7 mouse cellular contexts compared by ENCODE assay signal in the genomic region with DNA sequence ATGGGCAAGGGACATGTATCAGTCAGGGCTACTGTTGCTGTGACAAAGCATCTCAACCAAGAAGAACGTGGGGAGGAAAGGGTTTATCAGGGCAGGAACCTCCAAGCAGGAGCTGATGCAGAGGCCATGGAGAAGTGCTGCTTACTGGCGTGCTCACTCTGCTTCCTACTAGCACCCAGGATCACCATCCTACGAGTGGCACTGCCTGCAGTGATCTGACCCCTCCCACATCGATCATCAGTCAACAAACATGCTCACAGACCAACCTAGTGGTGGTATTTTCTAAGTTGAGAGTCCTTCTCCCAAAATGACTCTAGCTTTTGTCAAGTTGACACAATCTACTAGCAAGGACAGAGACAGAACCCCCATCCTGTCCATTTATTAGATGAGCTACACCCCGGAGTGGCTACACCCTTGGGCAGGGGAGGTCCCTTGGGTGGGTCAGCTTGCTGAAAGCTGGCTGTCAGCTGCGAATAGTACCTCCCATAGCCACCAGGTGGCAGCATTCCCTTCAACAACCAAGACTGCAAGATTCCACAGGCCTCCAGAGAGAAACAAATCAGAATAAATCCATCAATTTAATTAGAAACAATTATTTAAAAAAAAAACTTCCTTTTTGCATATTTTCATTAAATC.
DNase-seq lines count a peak whose midpoint lies in the region; ATAC-seq and TF ChIP-seq lines count a peak whose summit lies in the region.

No protein-coding gene starts in this region.

- peaks cover 14% of the 10 kb centered on the region; the same call in 1 of the 2 replicates for H3K27me3 ChIP-seq in midbrain, embryonic 12.5 days

- DNase-seq in adipocyte (ENCODE audit: low spot score), result peak; percentile 85
- peak; percentile 57 to 58 for DNase-seq in cerebellum, postnatal 36 days
- DNase-seq in gastrocnemius, adult 2 months, result peak; percentile 75
- DNase-seq in induced T-regulatory cell, adult 2 months (ENCODE audit: low read depth), result peak; percentile 78
- peak; percentile 12 to 30 for DNase-seq in left cerebral cortex, adult 8-10 months (ENCODE audit: low spot score in 2 of 2)
- DNase-seq in skeletal muscle tissue, adult 2 months (ENCODE audit: low read depth, low spot score), result peak; percentile 47

- H3K4me2 ChIP-seq in midbrain, embryonic 12.5 days (replicated peaks), result no peak overlapping the region

- no peak overlapping the region for H3K27ac ChIP-seq in gastrocnemius, adult 2 months
- H3K27ac ChIP-seq in midbrain, embryonic 12.5 days (replicated peaks), result no peak overlapping the region

- TF ChIP-seq CTCF in gastrocnemius, adult 2 months (IDR thresholded peaks at IDR 0.05), result peak; percentile 87

- no peak overlapping the region for H3K4me3 ChIP-seq in gastrocnemius, adult 2 months
- no peak overlapping the region for H3K4me3 ChIP-seq in midbrain, embryonic 12.5 days

- H3K4me1 ChIP-seq in midbrain, embryonic 12.5 days, result peaks cover 5% of the 10 kb centered on the region; the same call in 1 of the 2 replicates

- H3K36me3 ChIP-seq in midbrain, embryonic 12.5 days, result no peaks in the 10 kb centered on the region

- ATAC-seq in midbrain, embryonic 12.5 days (ENCODE audit: low FRiP score, low read depth), result peak; percentile 59; the same call in 1 of the 2 replicates

- WGBS in midbrain, embryonic 12.5 days, result 46% methylated on average over 6 of the region's 6 CpGs

- H3K9ac ChIP-seq in midbrain, embryonic 12.5 days (replicated peaks), result no peak overlapping the region

- intact Hi-C loops in gastrocnemius, adult 2 months (cut with DNase I), result no loop called here

- no peaks in the 10 kb centered on the region for H3K9me3 ChIP-seq in midbrain, embryonic 12.5 days

Comparison
In these comparisons a context has a peak if more than half of its experiments do, and no peak if none do; other contexts are left out.
1. DNase-seq: peak in every context shown above with its lines; median percentile 85 in adipocyte; 78 in induced T-regulatory cell, adult 2 months; 75 in gastrocnemius, adult 2 months; 58 in cerebellum, postnatal 36 days; 47 in skeletal muscle tissue, adult 2 months; 21 in left cerebral cortex, adult 8-10 months.